Mouse (Mus musculus) midbrain, postnatal 0 days (tissue): Measurements from ENCODE around the gene Spdye4a. TPM values are rescaled to one million over a fixed set of nuclear protein-coding genes. Genes with fewer than 3 reads are reported as not detected.

Experiments
- ATAC-seq: fragments of 200-750 bp; cut with Nextera tagmentation; 2 replicates; pipeline ENCODE4 v1.8.0; 2017; ENCODE audit warnings: moderate number of reproducible peaks, mild to moderate bottlenecking, moderate TSS enrichment, moderate library complexity; ENCODE audit not compliant: low FRiP score
- DNase-seq: peaks from one replicate; pipeline ENCODE4 v3.0.0-alpha.2; 2015; ENCODE audit warnings: low spot score
- H3K27ac ChIP-seq: fragments of 300-500 bp; sonication (generic); 2 replicates; pipeline ENCODE4 v1.5.1; 2014; ENCODE audit warnings: low read depth, mild to moderate bottlenecking, low read length, mixed read lengths
- H3K27me3 ChIP-seq: fragments of 300-500 bp; sonication (generic); 2 replicates; pipeline ENCODE4 v1.6.1; 2014; ENCODE audit warnings: low read length, control low read depth, mixed read lengths; ENCODE audit not compliant: insufficient read depth
- H3K36me3 ChIP-seq: fragments of 300-500 bp; sonication (generic); 2 replicates; pipeline ENCODE4 v1.6.1; 2014; ENCODE audit warnings: low read length, control low read depth, mixed read lengths; ENCODE audit not compliant: insufficient read depth
- H3K4me1 ChIP-seq: fragments of 300-500 bp; sonication (generic); 2 replicates; pipeline ENCODE4 v1.6.1; 2014; ENCODE audit warnings: mild to moderate bottlenecking, control low read depth, antibody characterized with exemption, low read length, mixed read lengths; ENCODE audit not compliant: insufficient read depth
- H3K4me2 ChIP-seq: fragments of 300-500 bp; sonication (generic); 2 replicates; pipeline ENCODE4 v1.6.1; 2014; ENCODE audit warnings: low read depth, mild to moderate bottlenecking, low read length, mixed read lengths; ENCODE audit not compliant: poor library complexity, severe bottlenecking
- H3K4me3 ChIP-seq: fragments of 300-500 bp; sonication (generic); 2 replicates; pipeline ENCODE4 v1.5.1; 2014; ENCODE audit warnings: low read depth, mild to moderate bottlenecking, low read length, moderate library complexity
- H3K9ac ChIP-seq: fragments of 300-500 bp; sonication (generic); replicated peaks from 2 replicates; pipeline ENCODE4 v1.6.1; 2014; ENCODE audit warnings: mild to moderate bottlenecking, low read length, moderate library complexity, mixed read lengths; ENCODE audit not compliant: poor library complexity, severe bottlenecking
- H3K9me3 ChIP-seq: fragments of 300-500 bp; sonication (generic); 2 replicates; pipeline ENCODE4 v1.6.1; 2016; ENCODE audit warnings: low read length, control low read depth
- CTCF ChIP-seq: IDR thresholded peaks from 2 replicates; pipeline ENCODE4 v1.5.1; 2016; ENCODE audit warnings: antibody characterized with exemption, mild to moderate bottlenecking
- WGBS: fragments of 180-500 bp; shearing (Covaris S2); extraction: QIAGEN DNeasy Blood & Tissue Kit; methylation state at CpG from one replicate; pipeline ENCODE4 v1.1.7; 2014; 5-methylcytosine and 5-hydroxymethylcytosine counted together
- polyA plus RNA-seq: library from polyadenylated mRNA; unstranded; fragments of >200 nt; fragmentation: Nextera tagmentation; extraction: Ambion mirVana; gene quantifications from 2 replicates; pipeline ENCODE4 v1.2.1, GENCODE M21; 2015
- total RNA-seq: library from RNA; depleted of rRNA; stranded (reverse); fragments of >200 nt; gene quantifications from 2 replicates; pipeline ENCODE4 v1.2.3, GENCODE M21; 2014; rRNA removed

The Spdye4a gene
- not detected in 2 replicates for total RNA-seq
- polyA plus RNA-seq, result 0.09 TPM in 1 of 2 replicates, not detected in the other

- Histone ChIP-seq H3K9me3 (no peaks in the 10 kb centered on the region), H3K36me3 (no peaks in the 10 kb centered on the region), H3K4me3 (no peak within 1 kb of the TSS), H3K27ac (no peak within 1 kb of the TSS), H3K27me3 (no peaks in the 10 kb centered on the region), H3K4me2 (no peak within 1 kb of the TSS), H3K9ac (no peak within 1 kb of the TSS), H3K4me1 (no peaks in the 10 kb centered on the region)
- TF ChIP-seq CTCF, result no peak
- 85% methylated on average over 3 of the region's 3 CpGs for WGBS
- DNase-seq (no peak), ATAC-seq (no peak)
Measured at GRCm38 (mm10) chr5:143226790-143227189, at the start of gene Spdye4a. Gene Spdye4a (minus strand): TSS chr5:143226890.

- DNase-seq (no peak), ATAC-seq (no peak)
- Histone ChIP-seq H3K9ac (no peak overlapping the region), H3K4me2 (no peak overlapping the region), H3K27me3 (no peaks in the 10 kb centered on the region; the same call in 1 of the 2 replicates), H3K9me3 (no peaks in the 10 kb centered on the region), H3K4me1 (peaks cover 1% of the 10 kb centered on the region; the same call in 1 of the 2 replicates), H3K27ac (no peak overlapping the region), H3K36me3 (no peaks in the 10 kb centered on the region), H3K4me3 (no peak overlapping the region)
- WGBS, result 49% methylated on average over 5 of the region's 5 CpGs
- no peak for TF ChIP-seq CTCF
Measured at GRCm38 (mm10) chr5:143275761-143276160, 49.1 kb upstream of the Spdye4a start.

- Histone ChIP-seq H3K27ac (no peak overlapping the region), H3K4me3 (no peak overlapping the region), H3K9me3 (no peaks in the 10 kb centered on the region), H3K4me1 (peaks cover 6% of the 10 kb centered on the region; the same call in 1 of the 2 replicates), H3K27me3 (no peaks in the 10 kb centered on the region), H3K4me2 (no peak overlapping the region), H3K36me3 (no peaks in the 10 kb centered on the region), H3K9ac (no peak overlapping the region)
- WGBS, result 87% methylated on average over 16 of the region's 16 CpGs
- ATAC-seq, result no peak
- DNase-seq, result no peak
- TF ChIP-seq CTCF, result no peak
Measured at GRCm38 (mm10) chr5:143272540-143273330, 46.0 kb upstream of the Spdye4a start.

GRCm38 (mm10) chr5:143272108-143272507, 45.4 kb upstream of the Spdye4a start:
- 81% methylated on average over 3 of the region's 3 CpGs for WGBS
- Histone ChIP-seq H3K4me3 (no peak overlapping the region), H3K27ac (no peak overlapping the region), H3K27me3 (no peaks in the 10 kb centered on the region), H3K4me1 (peaks cover 6% of the 10 kb centered on the region; the same call in 1 of the 2 replicates), H3K4me2 (no peak overlapping the region), H3K9me3 (no peaks in the 10 kb centered on the region), H3K9ac (no peak overlapping the region), H3K36me3 (no peaks in the 10 kb centered on the region)
- ATAC-seq, result no peak
- TF ChIP-seq CTCF, result no peak
- DNase-seq, result no peak

- ATAC-seq, result no peak
- H3K9ac ChIP-seq, result no peak overlapping the region
- WGBS, result 91% methylated on average over 6 of the region's 6 CpGs
Measured at GRCm38 (mm10) chr5:143271642-143272041, 45.0 kb upstream of the Spdye4a start.

GRCm38 (mm10) chr5:143270151-143270519, 43.4 kb upstream of the Spdye4a start:
- H3K9ac ChIP-seq, result peak overlapping the region; percentile 95
- no peaks in the 10 kb centered on the region for H3K9me3 ChIP-seq
- peak overlapping the region; percentile 80 for H3K27ac ChIP-seq
- no peaks in the 10 kb centered on the region for H3K36me3 ChIP-seq
- H3K27me3 ChIP-seq, result no peaks in the 10 kb centered on the region
- peak overlapping the region; percentile 84 for H3K4me3 ChIP-seq
- H3K4me1 ChIP-seq, result peaks cover 6% of the 10 kb centered on the region; the same call in 1 of the 2 replicates
- WGBS, result 4% methylated on average over 12 of the region's 12 CpGs
- no peak; the same call in 1 of the 2 replicates for ATAC-seq
- 0 out of 2 replicates have a peak, but pooled peaks have one; percentile 11 for TF ChIP-seq CTCF
- DNase-seq, result no peak
- peak overlapping the region; percentile 64 for H3K4me2 ChIP-seq

More at GRCm38 (mm10) chr5:143271642-143272041, 45.0 kb upstream of the Spdye4a start:
- H3K36me3 ChIP-seq, result no peaks in the 10 kb centered on the region
- H3K4me1 ChIP-seq, result peaks cover 6% of the 10 kb centered on the region; the same call in 1 of the 2 replicates
- H3K4me2 ChIP-seq, result no peak overlapping the region
- no peaks in the 10 kb centered on the region for H3K27me3 ChIP-seq
- no peak for TF ChIP-seq CTCF
- no peak overlapping the region for H3K4me3 ChIP-seq
- H3K27ac ChIP-seq, result no peak overlapping the region
- H3K9me3 ChIP-seq, result no peaks in the 10 kb centered on the region
- DNase-seq, result no peak
